Mouse (Mus musculus) liver, adult 2 months (tissue): ENCODE results near the gene Tll2. TPM values are rescaled to one million over a fixed set of nuclear protein-coding genes. Genes with fewer than 3 reads are reported as not detected.

Source experiments
- DNase-seq: peaks from one replicate; pipeline ENCODE4 v3.0.0-alpha.2; 2011; ENCODE audit warnings: low read depth, low spot score; ENCODE audit errors: extremely low read depth
- H3K27ac ChIP-seq: fragments of 200-500 bp; replicated peaks from 2 replicates; pipeline ENCODE4 v1.5.1; 2012; ENCODE audit warnings: low read depth, mild to moderate bottlenecking, control low read depth, inconsistent platforms, low read length; ENCODE audit not compliant: insufficient read depth
- H3K27me3 ChIP-seq: fragments of 200-500 bp; 2 replicates; pipeline ENCODE4 v1.6.1; 2012; ENCODE audit warnings: mild to moderate bottlenecking, moderate library complexity, low read length, inconsistent platforms; ENCODE audit not compliant: control insufficient read depth, insufficient read depth
- H3K36me3 ChIP-seq: fragments of 200-500 bp; 2 replicates; pipeline ENCODE4 v1.6.1; 2012; ENCODE audit warnings: low read length, inconsistent platforms; ENCODE audit not compliant: control insufficient read depth, insufficient read depth
- H3K4me1 ChIP-seq: fragments of 200-500 bp; 2 replicates; pipeline ENCODE4 v1.6.1; 2011; ENCODE audit warnings: low read length; ENCODE audit not compliant: control insufficient read depth, insufficient read depth
- H3K4me3 ChIP-seq: fragments of 200-500 bp; 2 replicates; pipeline ENCODE4 v1.5.1; 2011; ENCODE audit warnings: low read depth, mild to moderate bottlenecking, control low read depth, low read length, moderate library complexity; ENCODE audit not compliant: insufficient read depth
- H3K79me2 ChIP-seq: fragments of 200-500 bp; 2 replicates; pipeline ENCODE4 v1.6.1; 2012; ENCODE audit warnings: inconsistent platforms, mild to moderate bottlenecking, low read length, moderate library complexity; ENCODE audit not compliant: control insufficient read depth, insufficient read depth
- H3K9ac ChIP-seq: fragments of 200-500 bp; 2 replicates; pipeline ENCODE4 v1.6.1; 2012; ENCODE audit warnings: low read depth, mild to moderate bottlenecking, control low read depth, inconsistent platforms, low read length
- CTCF ChIP-seq: fragments of 200-500 bp; IDR thresholded peaks from 2 replicates; pipeline ENCODE4 v1.5.1; 2011; ENCODE audit warnings: low read depth, low read length, control low read depth
- POLR2A ChIP-seq: fragments of 200-500 bp; IDR thresholded peaks from 2 replicates; pipeline ENCODE4 v1.6.1; 2011; ENCODE audit warnings: low read length, control low read depth; ENCODE audit not compliant: insufficient read depth; ENCODE audit errors: extremely low read depth
- WGBS: fragments of 180-500 bp; shearing (Covaris S2); methylation state at CpG from one replicate; pipeline ENCODE4 v1.1.7; 2018; 5-methylcytosine and 5-hydroxymethylcytosine counted together
- polyA plus RNA-seq: library from polyadenylated mRNA; depleted of rRNA; stranded (reverse); fragments of >200 nt; gene quantifications from 2 replicates; pipeline ENCODE4 v1.2.3, GENCODE M21; 2012
- total RNA-seq: library from RNA; depleted of rRNA; stranded (reverse); fragments of >200 nt; gene quantifications from 2 replicates; pipeline ENCODE4 v1.2.3, GENCODE M21; 2014

The Tll2 gene
- total and polyA plus RNA-seq, 2 experiments: not detected

DNA sequence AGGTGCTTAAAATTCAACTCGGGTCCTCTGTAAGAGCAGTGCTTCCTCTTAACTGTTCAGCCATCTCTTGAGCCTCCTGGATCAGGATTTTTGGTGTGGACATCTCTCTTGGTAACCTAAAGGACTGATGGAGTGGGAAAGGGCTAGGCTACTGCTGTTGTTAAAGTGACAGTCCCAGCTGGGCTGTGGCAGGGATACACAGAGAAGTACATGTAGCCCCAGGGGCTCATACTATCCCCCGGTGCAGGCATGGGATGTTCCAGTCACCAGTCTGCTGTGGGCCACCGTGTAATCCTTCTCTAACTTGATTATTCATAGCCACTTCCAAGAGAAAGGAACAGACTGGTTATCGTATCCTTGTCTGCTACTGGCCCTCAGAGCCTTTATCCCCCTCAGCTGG lies 109.6 kb downstream of the Tll2 start:
- TF ChIP-seq POLR2A (no peak), CTCF (no peak)
- WGBS: 73% methylated on average over 4 of the region's 4 CpGs
- no peaks in the 10 kb centered on the region for H3K36me3 ChIP-seq

GRCm38 (mm10) chr19:41091901-41092300 lies 114.7 kb downstream of the Tll2 start:
- 0 out of 2 replicates have a peak, but pooled peaks cover 2% of the 10 kb centered on the region for H3K27me3 ChIP-seq
- H3K27ac ChIP-seq: no peak overlapping the region
- WGBS: 73% methylated on average over 2 of the region's 2 CpGs
- no peaks in the 10 kb centered on the region for H3K36me3 ChIP-seq
- TF ChIP-seq POLR2A (no peak), CTCF (no peak)
- no peak overlapping the region for H3K9ac ChIP-seq
- peak; percentile 15 for DNase-seq
- H3K4me1 ChIP-seq: no peaks in the 10 kb centered on the region
- H3K79me2 ChIP-seq: no peaks in the 10 kb centered on the region
- H3K4me3 ChIP-seq: no peak overlapping the region

More for the DNA sequence above, 109.6 kb downstream of the Tll2 start:
- Histone ChIP-seq H3K4me3 (no peak overlapping the region), H3K9ac (no peak overlapping the region), H3K27ac (no peak overlapping the region), H3K79me2 (no peaks in the 10 kb centered on the region), H3K4me1 (no peaks in the 10 kb centered on the region), H3K27me3 (peaks cover 2% of the 10 kb centered on the region; the same call in 1 of the 2 replicates)
- DNase-seq: no peak

GRCm38 (mm10) chr19:41089833-41090232 lies 116.8 kb downstream of the Tll2 start:
- no peaks in the 10 kb centered on the region for H3K4me1 ChIP-seq
- DNase-seq: peak; percentile 55
- no peaks in the 10 kb centered on the region for H3K36me3 ChIP-seq
- no peak overlapping the region for H3K4me3 ChIP-seq
- no peaks in the 10 kb centered on the region for H3K79me2 ChIP-seq
- 8% methylated on average over 5 of the region's 5 CpGs for WGBS
- H3K27me3 ChIP-seq: 0 out of 2 replicates have a peak, but pooled peaks cover 2% of the 10 kb centered on the region
- peak; percentile 67 for TF ChIP-seq CTCF
- no peak for TF ChIP-seq POLR2A
- H3K9ac ChIP-seq: no peak overlapping the region
- H3K27ac ChIP-seq: no peak overlapping the region

GRCm38 (mm10) chr19:41088491-41088890 lies 118.1 kb downstream of the Tll2 start:
- H3K9ac ChIP-seq: no peak overlapping the region
- 50% methylated on average over 18 of the region's 18 CpGs for WGBS
- H3K4me3 ChIP-seq: no peak overlapping the region
- H3K79me2 ChIP-seq: no peaks in the 10 kb centered on the region
- DNase-seq: no peak
- no peaks in the 10 kb centered on the region for H3K4me1 ChIP-seq
- TF ChIP-seq POLR2A (no peak), CTCF (no peak)
- H3K27me3 ChIP-seq: 0 out of 2 replicates have a peak, but pooled peaks cover 2% of the 10 kb centered on the region
- H3K36me3 ChIP-seq: no peaks in the 10 kb centered on the region
- no peak overlapping the region for H3K27ac ChIP-seq

- no peak for DNase-seq
- H3K27ac ChIP-seq: no peak overlapping the region
- TF ChIP-seq CTCF (no peak), POLR2A (no peak)
- H3K79me2 ChIP-seq: no peaks in the 10 kb centered on the region
- no peaks in the 10 kb centered on the region for H3K4me1 ChIP-seq
- whole genome bisulfite sequencing: 71% methylated on average over 4 of the region's 4 CpGs
- H3K27me3 ChIP-seq: 0 out of 2 replicates have a peak, but pooled peaks cover 2% of the 10 kb centered on the region
- H3K36me3 ChIP-seq: no peaks in the 10 kb centered on the region
- no peak overlapping the region for H3K9ac ChIP-seq
- no peak overlapping the region for H3K4me3 ChIP-seq
Observed at GRCm38 (mm10) chr19:41087901-41088300, 118.7 kb downstream of the Tll2 start.

DNA sequence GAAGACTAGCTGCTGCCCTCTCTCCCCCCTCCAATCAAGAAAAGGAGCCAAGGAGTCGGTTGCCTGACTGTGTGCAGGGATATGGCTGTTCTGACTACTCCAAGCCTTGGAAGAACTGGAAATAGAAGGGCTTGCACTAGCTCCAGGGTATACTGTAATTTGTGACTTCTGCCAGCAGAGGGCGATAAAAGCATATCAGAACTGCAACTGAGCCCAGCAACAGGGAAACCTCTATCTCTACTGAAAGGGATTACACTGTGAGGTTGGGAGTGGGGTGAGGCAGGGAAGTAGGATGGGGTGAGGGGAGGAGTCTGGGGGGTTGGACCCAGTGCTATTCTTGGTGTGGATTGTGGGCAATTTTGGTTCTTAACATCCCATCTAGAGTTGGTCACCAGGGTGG lies 119.9 kb downstream of the Tll2 start:
- no peak for TF ChIP-seq POLR2A
- TF ChIP-seq CTCF: peak; percentile 42
- no peaks in the 10 kb centered on the region for H3K36me3 ChIP-seq
- H3K4me1 ChIP-seq: no peaks in the 10 kb centered on the region
- H3K27me3 ChIP-seq: no peaks in the 10 kb centered on the region
- no peaks in the 10 kb centered on the region for H3K79me2 ChIP-seq
- DNase-seq: peak; percentile 54
- no peak overlapping the region for H3K4me3 ChIP-seq
- 0% methylated on average over 2 of the region's 2 CpGs for WGBS
- no peak overlapping the region for H3K9ac ChIP-seq
- no peak overlapping the region for H3K27ac ChIP-seq
